Mouse (Mus musculus): ENCODE measurements around the gene Pamr1. TPM values are rescaled to one million over a fixed set of nuclear protein-coding genes. Genes with fewer than 3 reads are reported as not detected.

Gene Pamr1
- polyA plus RNA-seq, 1 experiment from 2014 or later: 4.4 TPM

DNA sequence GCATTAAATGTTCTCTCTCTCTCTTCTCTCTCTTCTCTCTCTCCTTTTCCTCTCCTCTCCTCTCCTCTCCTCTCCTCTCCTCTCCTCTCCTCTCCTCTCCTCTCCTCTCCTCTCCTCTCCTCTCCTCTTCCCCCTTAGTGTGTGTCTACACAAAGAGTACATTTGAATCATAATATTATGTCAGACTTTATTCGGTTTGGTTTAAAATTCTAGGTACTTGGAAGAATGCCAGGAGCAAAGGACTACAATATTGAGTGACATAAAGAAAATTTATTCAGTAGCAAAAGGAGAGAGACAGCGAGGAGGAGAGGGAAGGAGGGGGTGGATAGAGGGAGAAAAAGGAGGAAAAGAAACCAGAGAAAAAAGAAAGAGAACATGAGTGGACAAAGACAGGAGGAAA lies 88.9 kb downstream of the Pamr1 start:
- DNase-seq (ENCODE audit: low spot score) (no peak), ATAC-seq (ENCODE audit: insufficient number of reproducible peaks, low FRiP score, low TSS enrichment, low read depth) (no peak)
- Histone ChIP-seq H3K27me3 (ENCODE audit: control insufficient read depth, insufficient read depth, low read length) (no peaks in the 10 kb centered on the region), H3K36me3 (ENCODE audit: control insufficient read depth, insufficient read depth, low read length) (no peaks in the 10 kb centered on the region), H3K4me1 (ENCODE audit: control insufficient read depth, insufficient read depth, low read length) (no peaks in the 10 kb centered on the region), H3K9me3 (ENCODE audit: control insufficient read depth, low read length) (no peaks in the 10 kb centered on the region), H3K4me2 (ENCODE audit: low read depth, severe bottlenecking) (no peak overlapping the region), H3K9ac (ENCODE audit: low read length) (no peak overlapping the region), H3K27ac (replicated peaks; ENCODE audit: low read depth, low read length) (no peak overlapping the region), H3K4me3 (ENCODE audit: low read depth, low read length) (no peak overlapping the region)
- 85% methylated on average over 2 of the region's 2 CpGs for WGBS

DNA sequence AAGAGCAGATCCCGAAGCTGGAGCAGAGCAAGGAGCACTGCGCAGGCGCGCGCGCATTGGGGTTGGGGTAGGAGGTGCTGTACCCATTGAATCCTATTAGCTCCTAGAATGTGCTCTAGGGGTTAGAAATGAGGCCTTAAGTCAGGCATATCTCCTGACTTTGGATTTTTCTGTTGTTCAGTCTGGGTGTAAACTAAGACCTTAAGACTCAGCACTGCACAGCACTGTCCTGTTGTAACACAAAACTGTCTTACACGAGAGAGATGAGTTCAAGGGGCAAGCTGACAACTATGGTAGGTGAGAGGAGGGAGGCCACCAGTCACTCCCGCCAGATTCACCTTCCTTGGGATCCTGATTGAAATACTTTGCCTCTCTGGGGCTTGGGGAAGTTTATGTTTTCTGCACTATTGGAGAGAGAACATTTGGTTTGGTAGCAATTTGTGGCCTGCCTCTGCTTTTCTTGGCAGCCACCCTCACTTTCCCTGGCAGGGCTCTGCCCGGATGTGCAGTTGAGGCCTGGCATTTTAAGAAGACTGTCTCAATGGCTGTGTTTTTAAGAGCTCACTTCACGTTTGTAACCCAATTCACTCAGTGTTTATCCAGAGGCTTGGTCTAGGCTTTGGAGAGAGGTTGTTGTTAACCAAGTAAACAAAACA lies 99.2 kb downstream of the Pamr1 start:
- Histone ChIP-seq H3K4me3 (ENCODE audit: low read depth, low read length) (no peak overlapping the region), H3K27ac (replicated peaks; ENCODE audit: low read depth, low read length) (no peak overlapping the region), H3K9ac (ENCODE audit: low read length) (no peak overlapping the region), H3K36me3 (ENCODE audit: control insufficient read depth, insufficient read depth, low read length) (no peaks in the 10 kb centered on the region), H3K4me1 (ENCODE audit: control insufficient read depth, insufficient read depth, low read length) (no peaks in the 10 kb centered on the region), H3K4me2 (ENCODE audit: low read depth, severe bottlenecking) (no peak overlapping the region), H3K9me3 (ENCODE audit: control insufficient read depth, low read length) (no peaks in the 10 kb centered on the region), H3K27me3 (ENCODE audit: control insufficient read depth, insufficient read depth, low read length) (no peaks in the 10 kb centered on the region)
- 80% methylated on average over 10 of the region's 10 CpGs for WGBS
- ATAC-seq (ENCODE audit: insufficient number of reproducible peaks, low FRiP score, low TSS enrichment, low read depth) (no peak), DNase-seq (ENCODE audit: low spot score) (no peak)

DNA sequence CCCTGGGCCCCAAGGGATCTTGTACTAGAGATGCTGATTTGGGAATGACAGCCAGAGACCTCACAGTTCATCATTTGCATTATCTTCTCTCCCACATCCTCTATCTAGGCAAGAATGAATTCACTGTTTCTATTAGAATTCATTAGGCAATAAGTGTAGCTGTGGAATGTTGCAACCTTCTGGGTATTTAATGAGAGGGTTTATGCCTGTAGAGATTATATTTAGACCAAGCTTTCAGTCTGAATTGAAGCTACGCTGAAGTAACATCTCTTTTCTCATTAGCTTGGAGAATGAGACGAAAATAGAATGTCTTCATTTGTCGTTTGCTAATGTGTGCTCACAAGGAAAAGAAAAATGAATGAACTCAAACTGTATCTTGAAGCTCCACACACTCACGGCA lies 100.5 kb downstream of the Pamr1 start:
- H3K4me2 ChIP-seq (ENCODE audit: low read depth, severe bottlenecking): no peak overlapping the region
- H3K27ac ChIP-seq (replicated peaks; ENCODE audit: low read depth, low read length): no peak overlapping the region
- no peaks in the 10 kb centered on the region for H3K9me3 ChIP-seq (ENCODE audit: control insufficient read depth, low read length)
- H3K9ac ChIP-seq (ENCODE audit: low read length): no peak overlapping the region
- no peaks in the 10 kb centered on the region for H3K4me1 ChIP-seq (ENCODE audit: control insufficient read depth, insufficient read depth, low read length)
- WGBS: 90% methylated on average over 4 of the region's 4 CpGs
- ATAC-seq (ENCODE audit: insufficient number of reproducible peaks, low FRiP score, low TSS enrichment, low read depth) (no peak), DNase-seq (ENCODE audit: low spot score) (no peak)
- H3K27me3 ChIP-seq (ENCODE audit: control insufficient read depth, insufficient read depth, low read length): no peaks in the 10 kb centered on the region
- H3K4me3 ChIP-seq (ENCODE audit: low read depth, low read length): no peak overlapping the region
- no peaks in the 10 kb centered on the region for H3K36me3 ChIP-seq (ENCODE audit: control insufficient read depth, insufficient read depth, low read length)

DNA sequence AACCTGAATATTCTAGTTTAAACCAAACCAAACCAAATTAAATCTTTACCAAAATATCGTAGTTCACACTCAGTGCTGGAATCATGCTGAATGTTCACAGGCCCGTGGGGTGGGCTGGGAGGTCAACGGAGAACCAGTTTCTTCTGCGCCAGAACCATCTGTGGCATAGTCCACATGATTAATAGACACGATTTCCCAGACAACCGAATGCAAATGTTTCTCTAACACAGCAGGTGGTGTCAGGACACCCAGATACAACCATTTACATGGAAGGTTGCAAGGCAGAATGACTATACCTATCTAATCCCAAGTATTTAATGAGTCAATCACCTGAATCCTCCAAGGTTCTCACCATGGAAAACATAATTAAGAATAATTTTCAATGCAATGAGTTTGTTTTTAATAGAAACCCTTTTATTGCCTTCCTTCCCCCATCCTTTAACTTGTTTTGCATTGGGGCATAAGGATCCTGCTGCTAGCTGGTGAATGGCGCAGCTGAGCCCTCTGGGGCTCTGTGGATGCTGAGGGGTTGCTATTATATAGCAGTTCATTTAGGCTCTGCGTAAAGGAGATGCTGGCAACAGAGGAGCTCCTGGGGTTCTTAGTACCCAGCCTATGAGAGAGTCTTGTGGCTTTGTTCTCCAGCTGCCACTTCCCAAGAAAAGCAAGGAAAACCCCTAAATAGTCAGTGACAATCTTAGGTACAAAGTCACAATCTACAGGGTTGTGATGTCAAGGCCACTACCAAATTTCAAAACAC lies 106.3 kb downstream of the Pamr1 start:
- no peaks in the 10 kb centered on the region for H3K36me3 ChIP-seq (ENCODE audit: control insufficient read depth, insufficient read depth, low read length)
- H3K27me3 ChIP-seq (ENCODE audit: control insufficient read depth, insufficient read depth, low read length): peaks cover 21% of the 10 kb centered on the region
- DNase-seq (ENCODE audit: low spot score) (no peak), ATAC-seq (ENCODE audit: insufficient number of reproducible peaks, low FRiP score, low TSS enrichment, low read depth) (no peak)
- no peak overlapping the region for H3K27ac ChIP-seq (replicated peaks; ENCODE audit: low read depth, low read length)
- no peak overlapping the region for H3K9ac ChIP-seq (ENCODE audit: low read length)
- WGBS: 65% methylated on average over 8 of the region's 8 CpGs
- H3K4me1 ChIP-seq (ENCODE audit: control insufficient read depth, insufficient read depth, low read length): no peaks in the 10 kb centered on the region
- H3K9me3 ChIP-seq (ENCODE audit: control insufficient read depth, low read length): no peaks in the 10 kb centered on the region
- no peak overlapping the region for H3K4me3 ChIP-seq (ENCODE audit: low read depth, low read length)
- H3K4me2 ChIP-seq (ENCODE audit: low read depth, severe bottlenecking): no peak overlapping the region

DNA sequence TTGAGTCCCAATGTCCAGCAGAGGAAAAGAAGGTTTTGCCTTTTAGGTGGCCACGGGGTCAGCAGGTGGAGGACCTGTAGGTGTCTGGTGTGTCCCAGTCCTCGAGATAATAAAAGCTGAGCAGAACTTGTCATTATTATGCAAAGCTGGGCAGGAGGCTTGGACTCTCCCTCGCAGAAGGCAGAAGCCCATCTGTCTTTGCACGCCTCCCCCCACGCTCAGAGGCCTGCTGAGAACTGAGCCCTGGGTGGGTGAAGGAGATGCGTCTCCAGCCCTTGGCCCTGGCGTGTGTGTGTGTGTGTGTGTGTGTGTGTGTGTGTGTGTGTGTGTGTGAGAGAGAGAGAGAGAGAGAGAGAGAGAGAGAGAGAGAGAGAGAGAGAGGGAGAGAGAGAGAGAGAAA lies 107.9 kb downstream of the Pamr1 start:
- Histone ChIP-seq H3K36me3 (ENCODE audit: control insufficient read depth, insufficient read depth, low read length) (no peaks in the 10 kb centered on the region), H3K9ac (ENCODE audit: low read length) (no peak overlapping the region), H3K4me3 (ENCODE audit: low read depth, low read length) (no peak overlapping the region), H3K9me3 (ENCODE audit: control insufficient read depth, low read length) (no peaks in the 10 kb centered on the region), H3K27ac (replicated peaks; ENCODE audit: low read depth, low read length) (no peak overlapping the region), H3K27me3 (ENCODE audit: control insufficient read depth, insufficient read depth, low read length) (peaks cover 21% of the 10 kb centered on the region), H3K4me2 (ENCODE audit: low read depth, severe bottlenecking) (no peak overlapping the region), H3K4me1 (ENCODE audit: control insufficient read depth, insufficient read depth, low read length) (no peaks in the 10 kb centered on the region)
- ATAC-seq (ENCODE audit: insufficient number of reproducible peaks, low FRiP score, low TSS enrichment, low read depth) (no peak), DNase-seq (ENCODE audit: low spot score) (no peak)
- WGBS: 4% methylated on average over 7 of the region's 7 CpGs

DNA sequence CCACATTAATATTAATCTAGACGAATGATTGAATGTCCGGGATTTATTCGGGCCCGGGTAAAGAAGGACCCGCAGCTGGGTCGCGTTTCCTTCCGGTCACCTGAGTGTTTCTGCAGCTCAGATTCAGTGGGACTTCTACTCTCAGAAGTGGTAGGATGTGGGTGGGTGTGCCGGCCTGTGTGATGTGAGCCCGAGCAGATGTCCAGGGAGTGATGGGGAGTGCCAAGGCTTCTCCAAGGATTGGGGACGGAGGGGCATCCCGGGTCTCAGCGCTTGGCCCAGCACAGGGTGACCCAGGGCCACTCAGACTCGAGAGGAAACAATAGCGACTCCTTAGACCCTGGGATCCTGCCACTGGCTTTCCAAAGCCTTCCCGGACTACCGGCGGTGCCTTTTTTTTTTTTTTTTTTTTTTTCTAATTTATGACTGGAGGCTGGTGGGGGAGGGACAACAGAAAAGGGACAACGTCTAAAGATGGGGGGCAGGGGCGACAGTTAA lies 108.4 kb downstream of the Pamr1 start, which contains the start of gene Slc1a2:
Gene Slc1a2, plus strand, starts transcription at position 497 of the 498 bp plus-strand sequence.
- Histone ChIP-seq H3K27me3 (ENCODE audit: control insufficient read depth, insufficient read depth, low read length) (peaks cover 21% of the 10 kb centered on the region), H3K9ac (ENCODE audit: low read length) (peak within 1 kb of the TSS; percentile 47), H3K27ac (replicated peaks; ENCODE audit: low read depth, low read length) (no peak within 1 kb of the TSS), H3K4me3 (ENCODE audit: low read depth, low read length) (peak within 1 kb of the TSS; percentile 66), H3K4me1 (ENCODE audit: control insufficient read depth, insufficient read depth, low read length) (no peaks in the 10 kb centered on the region), H3K36me3 (ENCODE audit: control insufficient read depth, insufficient read depth, low read length) (no peaks in the 10 kb centered on the region), H3K4me2 (ENCODE audit: low read depth, severe bottlenecking) (peak within 1 kb of the TSS; percentile 100), H3K9me3 (ENCODE audit: control insufficient read depth, low read length) (no peaks in the 10 kb centered on the region)
- ATAC-seq (ENCODE audit: insufficient number of reproducible peaks, low FRiP score, low TSS enrichment, low read depth): 0 out of 2 replicates have a peak, but pooled peaks have one; percentile 29
- no peak for DNase-seq (ENCODE audit: low spot score)
- whole genome bisulfite sequencing: 1% methylated on average over 20 of the region's 20 CpGs

DNA sequence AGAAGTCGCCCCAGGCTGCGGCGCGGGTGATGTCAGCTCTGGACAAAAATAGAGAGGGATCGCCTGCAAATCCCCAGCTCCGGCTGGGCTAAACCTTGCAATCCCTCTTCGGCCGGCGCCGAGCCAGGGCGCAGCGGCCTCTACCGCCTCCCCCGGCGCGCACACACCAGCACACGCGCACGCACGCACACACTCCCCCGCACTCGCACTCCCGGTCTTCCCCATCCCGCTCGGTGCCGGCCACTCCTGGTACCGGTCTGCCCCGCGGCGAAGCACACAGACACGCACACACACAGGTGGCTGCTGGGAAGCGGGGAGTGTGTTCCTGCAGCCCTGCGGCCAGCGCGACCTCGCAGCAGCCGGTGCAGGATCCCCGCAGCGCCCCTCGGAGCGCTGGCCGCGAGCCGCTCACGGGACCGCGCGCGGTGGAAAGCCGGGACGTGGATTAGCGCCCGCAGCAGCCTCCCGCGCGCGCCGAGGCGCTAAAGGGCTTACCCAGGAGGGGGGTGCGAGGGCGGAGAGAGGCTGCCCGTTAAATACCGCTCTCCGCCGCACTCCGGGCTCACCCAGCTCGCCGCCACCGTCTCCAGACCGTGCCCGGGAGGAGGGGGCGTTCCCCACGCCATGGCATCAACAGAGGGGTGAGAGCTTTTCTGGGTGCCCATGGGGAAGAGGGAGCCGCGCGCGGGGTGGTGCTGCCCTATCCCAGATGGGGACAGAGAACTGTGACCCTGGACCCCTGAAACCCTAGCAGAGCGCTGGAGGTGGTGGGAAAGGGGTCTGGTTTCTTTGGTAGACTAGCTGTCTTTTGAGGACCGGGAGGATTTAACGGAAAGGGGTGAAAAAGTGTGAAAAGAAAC lies 109.1 kb downstream of the Pamr1 start:
- peaks cover 21% of the 10 kb centered on the region for H3K27me3 ChIP-seq (ENCODE audit: control insufficient read depth, insufficient read depth, low read length)

DNA sequence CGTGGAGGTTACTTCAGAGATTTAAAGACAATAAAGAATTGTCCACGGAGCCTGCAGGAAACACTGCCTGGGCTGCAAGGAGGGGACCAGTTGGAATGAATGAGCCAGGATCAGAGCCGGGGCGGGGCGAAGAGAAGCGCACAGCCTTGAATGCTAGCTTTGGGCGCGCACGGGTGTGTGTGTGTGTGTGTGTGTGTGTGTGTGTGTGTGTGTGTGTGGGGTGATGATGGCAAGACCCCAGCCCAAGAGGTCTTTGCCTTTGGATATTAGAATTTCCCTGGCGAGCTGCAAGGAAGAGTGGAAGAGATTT lies 109.7 kb downstream of the Pamr1 start:
- Histone ChIP-seq H3K9me3 (ENCODE audit: control insufficient read depth, low read length) (no peaks in the 10 kb centered on the region), H3K4me3 (ENCODE audit: low read depth, low read length) (peak overlapping the region; percentile 66), H3K27ac (replicated peaks; ENCODE audit: low read depth, low read length) (no peak overlapping the region), H3K27me3 (ENCODE audit: control insufficient read depth, insufficient read depth, low read length) (peaks cover 21% of the 10 kb centered on the region), H3K9ac (ENCODE audit: low read length) (no peak overlapping the region), H3K4me2 (ENCODE audit: low read depth, severe bottlenecking) (peak overlapping the region; percentile 100), H3K4me1 (ENCODE audit: control insufficient read depth, insufficient read depth, low read length) (no peaks in the 10 kb centered on the region), H3K36me3 (ENCODE audit: control insufficient read depth, insufficient read depth, low read length) (no peaks in the 10 kb centered on the region)
- ATAC-seq (ENCODE audit: insufficient number of reproducible peaks, low FRiP score, low TSS enrichment, low read depth) (peak; percentile 50; the same call in 1 of the 2 replicates), DNase-seq (ENCODE audit: low spot score) (peak; percentile 53)
- 2% methylated on average over 10 of the region's 10 CpGs for WGBS

More for the DNA sequence above, 109.1 kb downstream of the Pamr1 start:
- peak; percentile 69 for DNase-seq (ENCODE audit: low spot score)
- peak overlapping the region; percentile 66 for H3K4me3 ChIP-seq (ENCODE audit: low read depth, low read length)
- H3K4me1 ChIP-seq (ENCODE audit: control insufficient read depth, insufficient read depth, low read length): no peaks in the 10 kb centered on the region
- H3K27ac ChIP-seq (replicated peaks; ENCODE audit: low read depth, low read length): no peak overlapping the region
- H3K9ac ChIP-seq (ENCODE audit: low read length): peak overlapping the region; percentile 47
- peak overlapping the region; percentile 100 for H3K4me2 ChIP-seq (ENCODE audit: low read depth, severe bottlenecking)
- H3K36me3 ChIP-seq (ENCODE audit: control insufficient read depth, insufficient read depth, low read length): no peaks in the 10 kb centered on the region
- peak; percentile 70 for ATAC-seq (ENCODE audit: insufficient number of reproducible peaks, low FRiP score, low TSS enrichment, low read depth)
- no peaks in the 10 kb centered on the region for H3K9me3 ChIP-seq (ENCODE audit: control insufficient read depth, low read length)
- WGBS: under 1% methylated on average over 70 of the region's 80 CpGs
